29 mouse cellular contexts compared by ENCODE assay signal in the genomic region with DNA sequence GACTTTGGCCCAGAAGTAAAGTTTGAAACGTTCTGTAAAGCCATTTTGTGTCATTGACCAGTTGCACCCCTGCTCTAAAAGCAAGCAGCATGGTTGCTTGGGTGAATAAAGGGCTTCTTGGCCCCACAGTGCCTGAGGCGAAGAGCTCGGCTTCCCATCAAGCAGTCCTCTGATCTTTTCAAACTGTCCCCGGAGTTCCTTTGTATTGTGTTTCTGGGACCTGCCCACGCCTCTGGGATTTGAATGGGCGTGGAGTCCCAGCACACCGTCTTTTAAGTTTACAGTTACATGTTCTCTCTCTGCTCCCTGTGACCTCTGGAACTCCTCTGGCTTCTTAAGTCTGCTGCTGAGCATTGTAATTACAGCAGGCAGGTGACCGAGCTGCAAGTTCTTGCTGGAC. TPM values are rescaled to one million over a fixed set of nuclear protein-coding genes. Genes with fewer than 3 reads are reported as not detected.
DNase-seq lines count a peak whose midpoint lies in the region; ATAC-seq lines count a peak whose summit lies in the region.
"Had no signal": no experiment of that assay in that cellular context is flagged by ENCODE, and none has a peak within 500 bp of the region (broad histone marks: within the 10 kb centered on the region; RNA-seq: fewer than 3 reads in every experiment).

No protein-coding gene starts in this region.

- no peak overlapping the region for H3K4me3 ChIP-seq in forebrain, embryonic 10.5 days
- H3K4me3 ChIP-seq in forebrain, embryonic 15.5 days = no peak overlapping the region
- H3K4me3 ChIP-seq in midbrain, embryonic 14.5 days (replicated peaks; ENCODE audit: low read depth, low read length) = no peak overlapping the region
- no peak overlapping the region for H3K4me3 ChIP-seq in midbrain, embryonic 10.5 days
- H3K4me3 ChIP-seq: embryonic facial prominence, embryonic 12.5 days; kidney, embryonic 15.5 days; limb, embryonic 10.5 days; limb, embryonic 15.5 days; liver, embryonic 13.5 days; megakaryocyte, embryonic 14.5 days; midbrain, embryonic 15.5 days; myocyte; neural tube, embryonic 12.5 days had no signal

- H3K27ac ChIP-seq in forebrain, embryonic 10.5 days = peak overlapping the region; percentile 35; the same call in 1 of the 2 replicates
- no peak overlapping the region for H3K27ac ChIP-seq in forebrain, embryonic 15.5 days (replicated peaks)
- H3K27ac ChIP-seq in midbrain, embryonic 14.5 days (replicated peaks; ENCODE audit: low read depth, low read length) = no peak overlapping the region
- no peak overlapping the region for H3K27ac ChIP-seq in midbrain, embryonic 10.5 days (replicated peaks)
- H3K27ac ChIP-seq: embryonic facial prominence, embryonic 12.5 days; kidney, embryonic 15.5 days; limb, embryonic 10.5 days; limb, embryonic 15.5 days; liver, embryonic 13.5 days; midbrain, embryonic 15.5 days; neural tube, embryonic 12.5 days had no signal

- DNase-seq in forebrain, embryonic 10.5 days (ENCODE audit: extremely low spot score, low spot score) = peak; percentile 20
- DNase-seq in midbrain, embryonic 14.5 days = peak; percentile 7
- DNase-seq in midbrain, embryonic 10.5 days (ENCODE audit: low spot score) = no peak
- DNase-seq in embryo, embryonic 10.5 days (ENCODE audit: low spot score) = peak; percentile 10
- no peak for DNase-seq in left cerebral cortex, postnatal 14 days (ENCODE audit: low spot score in 2 of 2)
- no peak for DNase-seq in urinary bladder, postnatal 4 days (ENCODE audit: low spot score in 2 of 2)
- DNase-seq in thymus, postnatal 4 days = no peak
- DNase-seq: adrenal gland, adult 8-10 months; cerebellum, adult 8-10 months; gastrocnemius, postnatal 10 days; kidney, adult 18-20 months; kidney, postnatal 4 days; liver, embryonic 13.5 days; lung, adult 18-20 months; lung, postnatal 4 days; right cerebral cortex, adult 18-20 months; right cerebral cortex, postnatal 4 days had no signal

- 25% methylated on average over 8 of the region's 8 CpGs for WGBS in forebrain, embryonic 10.5 days
- 27% methylated on average over 8 of the region's 8 CpGs for WGBS in forebrain, embryonic 15.5 days
- 30% methylated on average over 8 of the region's 8 CpGs for WGBS in midbrain, embryonic 14.5 days
- WGBS in midbrain, embryonic 10.5 days = 30% methylated on average over 8 of the region's 8 CpGs

- intact Hi-C loops in left cerebral cortex, postnatal 14 days (cut with DNase I) = no loop called here

- H3K4me2 ChIP-seq in forebrain, embryonic 15.5 days (replicated peaks) = no peak overlapping the region
- no peak overlapping the region for H3K4me2 ChIP-seq in midbrain, embryonic 14.5 days (ENCODE audit: low read length)
- H3K4me2 ChIP-seq: embryonic facial prominence, embryonic 12.5 days; kidney, embryonic 15.5 days; limb, embryonic 15.5 days; liver, embryonic 13.5 days; midbrain, embryonic 15.5 days; neural tube, embryonic 12.5 days had no signal

- H3K27me3 ChIP-seq in forebrain, embryonic 10.5 days (ENCODE audit: poor library complexity, severe bottlenecking) = no peaks in the 10 kb centered on the region
- H3K27me3 ChIP-seq in forebrain, embryonic 15.5 days = no peaks in the 10 kb centered on the region
- no peaks in the 10 kb centered on the region for H3K27me3 ChIP-seq in midbrain, embryonic 14.5 days (ENCODE audit: control insufficient read depth, insufficient read depth, low read length)
- 0 out of 2 replicates have a peak, but pooled peaks cover 4% of the 10 kb centered on the region for H3K27me3 ChIP-seq in midbrain, embryonic 10.5 days (ENCODE audit: low read depth, poor library complexity, severe bottlenecking)
- H3K27me3 ChIP-seq: CH12.LX; embryonic facial prominence, embryonic 12.5 days; limb, embryonic 15.5 days; liver, embryonic 13.5 days; midbrain, embryonic 15.5 days; neural tube, embryonic 12.5 days had no signal

- H3K9me3 ChIP-seq in forebrain, embryonic 10.5 days = no peaks in the 10 kb centered on the region
- H3K9me3 ChIP-seq in forebrain, embryonic 15.5 days = no peaks in the 10 kb centered on the region
- no peaks in the 10 kb centered on the region for H3K9me3 ChIP-seq in midbrain, embryonic 14.5 days (ENCODE audit: control insufficient read depth, low read length)
- H3K9me3 ChIP-seq in midbrain, embryonic 10.5 days (replicated peaks) = no peaks in the 10 kb centered on the region
- H3K9me3 ChIP-seq: embryonic facial prominence, embryonic 12.5 days; kidney, embryonic 15.5 days; limb, embryonic 10.5 days; limb, embryonic 15.5 days; liver, embryonic 13.5 days; megakaryocyte, embryonic 14.5 days; midbrain, embryonic 15.5 days; neural tube, embryonic 12.5 days had no signal

- no peak overlapping the region for H3K9ac ChIP-seq in forebrain, embryonic 15.5 days (replicated peaks)
- no peak overlapping the region for H3K9ac ChIP-seq in midbrain, embryonic 14.5 days (replicated peaks; ENCODE audit: low read length)
- H3K9ac ChIP-seq: embryonic facial prominence, embryonic 12.5 days; kidney, embryonic 15.5 days; limb, embryonic 15.5 days; liver, embryonic 13.5 days; midbrain, embryonic 15.5 days; neural tube, embryonic 12.5 days had no signal

- H3K4me1 ChIP-seq in forebrain, embryonic 10.5 days = peaks cover 6% of the 10 kb centered on the region
- no peaks in the 10 kb centered on the region for H3K4me1 ChIP-seq in forebrain, embryonic 15.5 days
- H3K4me1 ChIP-seq in midbrain, embryonic 14.5 days (ENCODE audit: control insufficient read depth, insufficient read depth, low read length) = no peaks in the 10 kb centered on the region
- H3K4me1 ChIP-seq in midbrain, embryonic 10.5 days = peaks cover 5% of the 10 kb centered on the region
- H3K4me1 ChIP-seq: embryonic facial prominence, embryonic 12.5 days; kidney, embryonic 15.5 days; limb, embryonic 10.5 days; limb, embryonic 15.5 days; liver, embryonic 13.5 days; midbrain, embryonic 15.5 days; neural tube, embryonic 12.5 days had no signal

- no peaks in the 10 kb centered on the region for H3K36me3 ChIP-seq in forebrain, embryonic 10.5 days (replicated peaks)
- H3K36me3 ChIP-seq in forebrain, embryonic 15.5 days = no peaks in the 10 kb centered on the region
- no peaks in the 10 kb centered on the region for H3K36me3 ChIP-seq in midbrain, embryonic 14.5 days (ENCODE audit: control insufficient read depth, insufficient read depth, low read length)
- H3K36me3 ChIP-seq in midbrain, embryonic 10.5 days = no peaks in the 10 kb centered on the region
- H3K36me3 ChIP-seq: embryonic facial prominence, embryonic 12.5 days; kidney, embryonic 15.5 days; limb, embryonic 10.5 days; limb, embryonic 15.5 days; liver, embryonic 13.5 days; midbrain, embryonic 15.5 days; neural tube, embryonic 12.5 days had no signal

- no peak for ATAC-seq in forebrain, embryonic 15.5 days (replicated peaks)
- ATAC-seq in midbrain, embryonic 14.5 days (ENCODE audit: low FRiP score, low TSS enrichment) = no peak
- ATAC-seq: hindbrain, embryonic 16.5 days; lung, postnatal 0 days; midbrain, embryonic 15.5 days had no signal

RNA-seq across cellular contexts. Expression of a gene that starts 15.7 kb away (rescaled TPM):
- polyA plus RNA-seq in forebrain, embryonic 10.5 days (2016; fragmentation: Nextera tagmentation; extraction: Ambion mirVana) = 56.6 and 63.3 TPM in 2 replicates
- polyA plus RNA-seq in forebrain, embryonic 15.5 days (2015; fragmentation: Nextera tagmentation; extraction: Ambion mirVana) = 33.3 and 38.2 TPM in 2 replicates
- 24.5 and 28.6 TPM in 2 replicates for polyA plus RNA-seq in midbrain, embryonic 14.5 days (2014; fragmentation: Nextera tagmentation; extraction: Ambion mirVana)
- 56.0 and 57.3 TPM in 2 replicates for polyA plus RNA-seq in midbrain, embryonic 10.5 days (2016; fragmentation: Nextera tagmentation; extraction: Ambion mirVana)
- total RNA-seq in left cerebral cortex, postnatal 14 days (2021) = 10 to 100 TPM; 32.1 to 38.5 TPM

RNA-seq across cellular contexts. Expression of a gene that starts 41.9 kb away (rescaled TPM):
- polyA plus RNA-seq in forebrain, embryonic 10.5 days (2016; fragmentation: Nextera tagmentation; extraction: Ambion mirVana) = 83.4 and 89.9 TPM in 2 replicates
- polyA plus RNA-seq in forebrain, embryonic 15.5 days (2015; fragmentation: Nextera tagmentation; extraction: Ambion mirVana) = 59.4 and 61.6 TPM in 2 replicates
- 61.5 and 73.2 TPM in 2 replicates for polyA plus RNA-seq in midbrain, embryonic 14.5 days (2014; fragmentation: Nextera tagmentation; extraction: Ambion mirVana)
- polyA plus RNA-seq in midbrain, embryonic 10.5 days (2016; fragmentation: Nextera tagmentation; extraction: Ambion mirVana) = 69.6 and 78.0 TPM in 2 replicates
- total RNA-seq in left cerebral cortex, postnatal 14 days (2021) = 10 to 100 TPM; 71.8 to 73.7 TPM

Comparison
In these comparisons a context has a peak if more than half of its experiments do, and no peak if none do; other contexts are left out.
1. DNase-seq: peak in forebrain, embryonic 10.5 days (single experiment), midbrain, embryonic 14.5 days (single experiment) and embryo, embryonic 10.5 days (single experiment); none in midbrain, embryonic 10.5 days (single experiment), left cerebral cortex, postnatal 14 days (0 of 2), urinary bladder, postnatal 4 days (0 of 2) and thymus, postnatal 4 days (single experiment).